Mouse (Mus musculus): ENCODE results near the gene Gm11563.
"Not testable (repeated sequence)": the region's sequence is repeated elsewhere in the genome, so short reads cannot be mapped to it uniquely, and the experiment has no call there.

DNA sequence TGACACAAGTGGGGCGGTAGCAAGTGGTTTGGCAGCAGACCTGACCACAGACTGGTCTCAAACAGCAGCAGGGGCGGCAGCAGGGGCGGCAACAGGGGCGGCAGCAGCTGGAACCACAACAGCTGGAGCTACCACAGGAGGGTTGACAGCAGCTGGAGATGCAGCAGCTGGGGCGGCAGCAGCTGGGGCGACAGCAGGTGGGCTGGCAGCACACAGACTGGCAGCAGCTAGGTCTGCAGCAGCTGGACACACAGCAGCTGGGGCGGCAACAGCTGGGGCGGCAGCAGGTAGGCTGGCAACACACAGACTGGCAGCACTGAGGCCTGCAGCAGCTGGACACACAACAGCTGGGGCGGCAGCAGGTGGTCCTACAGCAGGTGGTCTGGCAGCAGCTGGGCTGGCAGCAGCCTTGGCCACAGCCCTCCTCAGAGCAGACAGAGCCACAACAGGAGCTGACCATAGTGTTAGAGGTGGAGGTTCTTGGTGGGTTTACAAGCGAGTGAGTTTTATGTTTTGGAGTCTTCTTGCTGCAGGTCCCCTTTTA is at the start of gene Gm11563:
- not testable (repeated sequence) for TF ChIP-seq POLR2A (IDR thresholded peaks at IDR 0.05; ENCODE audit: insufficient read depth, low read length); CTCF (IDR thresholded peaks at IDR 0.05; ENCODE audit: low read depth, low read length); EP300 (IDR thresholded peaks at IDR 0.05; ENCODE audit: insufficient read depth, low read depth, low read length)

Data from ES-Bruce4 (cell line).